In the genomic region with DNA sequence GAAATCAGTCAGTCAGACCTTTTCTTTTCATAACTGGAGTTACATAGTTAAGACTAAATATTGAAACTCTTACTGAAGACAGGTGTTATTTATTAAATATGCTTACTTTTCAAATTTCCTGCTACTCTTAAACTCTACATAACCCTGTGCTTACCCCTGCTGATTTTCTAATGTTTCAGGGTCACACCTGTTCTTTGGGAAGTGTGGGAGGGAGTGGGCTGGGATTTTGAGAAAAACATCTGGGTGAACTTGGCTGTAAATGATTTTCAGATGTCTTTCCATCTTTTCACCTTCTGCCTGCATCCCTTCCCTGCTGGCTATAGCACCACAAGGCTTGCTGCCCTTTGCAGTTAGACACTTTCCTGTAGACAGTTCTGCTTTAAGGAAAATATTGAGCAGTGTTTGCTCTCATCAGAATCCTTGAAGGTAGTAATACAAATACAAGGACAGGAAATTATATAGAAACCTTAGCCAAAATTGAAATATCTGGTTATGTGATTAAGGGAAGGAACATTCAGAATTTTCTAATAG, we compare ENCODE assay signal across 29 mouse cellular contexts.
A peak's percentile ranks its signal among the peaks of the same experiment; 100 is the strongest.
DNase-seq lines count a peak whose midpoint lies in the region; ATAC-seq and TF ChIP-seq lines count a peak whose summit lies in the region.
"Had no signal": no experiment of that assay in that cellular context is flagged by ENCODE, and none has a peak within 500 bp of the region (broad histone marks: within the 10 kb centered on the region; RNA-seq: fewer than 3 reads in every experiment).

No protein-coding gene starts in this region.

- no peaks in the 10 kb centered on the region for H3K4me1 ChIP-seq in embryonic facial prominence, embryonic 10.5 days
- H3K4me1 ChIP-seq in limb, embryonic 14.5 days (ENCODE audit: control insufficient read depth, insufficient read depth, low read length): no peaks in the 10 kb centered on the region
- H3K4me1 ChIP-seq in hindbrain, embryonic 10.5 days (replicated peaks): no peaks in the 10 kb centered on the region
- H3K4me1 ChIP-seq in stomach, postnatal 0 days (replicated peaks; ENCODE audit: control insufficient read depth, insufficient read depth): no peaks in the 10 kb centered on the region
- no peaks in the 10 kb centered on the region for H3K4me1 ChIP-seq in intestine, embryonic 15.5 days (replicated peaks)
- H3K4me1 ChIP-seq: forebrain, embryonic 15.5 days; limb, embryonic 15.5 days; liver, embryonic 13.5 days; midbrain, embryonic 10.5 days; midbrain, embryonic 15.5 days had no signal

- peak; percentile 53 for DNase-seq in embryo, embryonic 10.5 days (ENCODE audit: low spot score)
- peak; percentile 50 for DNase-seq in embryonic facial prominence, embryonic 10.5 days (ENCODE audit: low spot score)
- peak; percentile 37 for DNase-seq in hindlimb bud, embryonic 11.5 days (ENCODE audit: extremely low spot score, low read depth, low spot score)
- peak; percentile 43 for DNase-seq in limb, embryonic 14.5 days (ENCODE audit: low spot score)
- no peak for DNase-seq in hindbrain, embryonic 10.5 days (ENCODE audit: low spot score)
- DNase-seq in stomach, postnatal 0 days (ENCODE audit: low spot score): no peak
- DNase-seq: adrenal gland, postnatal 10 days; cerebellum, adult 8-10 months; gastrocnemius, adult 2 months; gastrocnemius, postnatal 36 days; heart, postnatal 14 days; kidney, adult 9 months; kidney, postnatal 14 days; layer of hippocampus, adult 9-11 months; liver, embryonic 13.5 days; lung, adult 18-20 months; right cerebral cortex, adult 18-20 months; thymus, adult 2 months; thymus, postnatal 36 days had no signal

- H3K27me3 ChIP-seq in embryonic facial prominence, embryonic 10.5 days (replicated peaks; ENCODE audit: low read depth, poor library complexity, severe bottlenecking): no peaks in the 10 kb centered on the region
- H3K27me3 ChIP-seq in limb, embryonic 14.5 days (ENCODE audit: control insufficient read depth, insufficient read depth, low read length): no peaks in the 10 kb centered on the region
- H3K27me3 ChIP-seq in hindbrain, embryonic 10.5 days (ENCODE audit: insufficient read depth, poor library complexity, severe bottlenecking): no peaks in the 10 kb centered on the region
- no peaks in the 10 kb centered on the region for H3K27me3 ChIP-seq in stomach, postnatal 0 days (ENCODE audit: control insufficient read depth, insufficient read depth, low read length)
- H3K27me3 ChIP-seq in intestine, embryonic 15.5 days (replicated peaks): no peaks in the 10 kb centered on the region
- H3K27me3 ChIP-seq: forebrain, embryonic 15.5 days; limb, embryonic 15.5 days; liver, embryonic 13.5 days; midbrain, embryonic 15.5 days; Patski had no signal

- TF ChIP-seq EP300 in stomach, postnatal 0 days (optimal IDR thresholded peaks at IDR 0.05): no peak

- TF ChIP-seq POLR2A in limb, embryonic 14.5 days (IDR thresholded peaks at IDR 0.05; ENCODE audit: borderline replicate concordance, extremely low read depth, insufficient read depth, insufficient read length): no peak

- H3K4me2 ChIP-seq in limb, embryonic 14.5 days (replicated peaks; ENCODE audit: low read depth, low read length, severe bottlenecking): no peak overlapping the region
- no peak overlapping the region for H3K4me2 ChIP-seq in stomach, postnatal 0 days (replicated peaks; ENCODE audit: low read depth)
- H3K4me2 ChIP-seq in intestine, embryonic 15.5 days (replicated peaks): no peak overlapping the region
- H3K4me2 ChIP-seq: forebrain, embryonic 15.5 days; limb, embryonic 15.5 days; liver, embryonic 13.5 days; midbrain, embryonic 15.5 days had no signal

- no peak overlapping the region for H3K27ac ChIP-seq in embryonic facial prominence, embryonic 10.5 days (replicated peaks)
- H3K27ac ChIP-seq in limb, embryonic 14.5 days (replicated peaks; ENCODE audit: low read depth, low read length): no peak overlapping the region
- no peak overlapping the region for H3K27ac ChIP-seq in hindbrain, embryonic 10.5 days
- no peak overlapping the region for H3K27ac ChIP-seq in stomach, postnatal 0 days (replicated peaks)
- no peak overlapping the region for H3K27ac ChIP-seq in intestine, embryonic 15.5 days
- H3K27ac ChIP-seq: forebrain, embryonic 15.5 days; gastrocnemius, adult 2 months; limb, embryonic 15.5 days; liver, embryonic 13.5 days; macrophage; midbrain, embryonic 10.5 days; midbrain, embryonic 15.5 days had no signal

- TF ChIP-seq CTCF in stomach, postnatal 0 days (IDR thresholded peaks at IDR 0.05; ENCODE audit: low read depth): no peak

- no peaks in the 10 kb centered on the region for H3K9me3 ChIP-seq in embryonic facial prominence, embryonic 10.5 days
- no peaks in the 10 kb centered on the region for H3K9me3 ChIP-seq in limb, embryonic 14.5 days (ENCODE audit: control insufficient read depth, low read length)
- H3K9me3 ChIP-seq in hindbrain, embryonic 10.5 days: no peaks in the 10 kb centered on the region
- H3K9me3 ChIP-seq in stomach, postnatal 0 days (ENCODE audit: control insufficient read depth, low read length): no peaks in the 10 kb centered on the region
- no peaks in the 10 kb centered on the region for H3K9me3 ChIP-seq in intestine, embryonic 15.5 days
- H3K9me3 ChIP-seq: forebrain, embryonic 15.5 days; limb, embryonic 15.5 days; liver, embryonic 13.5 days; midbrain, embryonic 10.5 days; midbrain, embryonic 15.5 days had no signal

- no peak overlapping the region for H3K9ac ChIP-seq in limb, embryonic 14.5 days (ENCODE audit: low read depth, low read length, severe bottlenecking)
- no peak overlapping the region for H3K9ac ChIP-seq in stomach, postnatal 0 days (ENCODE audit: low read length)
- no peak overlapping the region for H3K9ac ChIP-seq in intestine, embryonic 15.5 days
- H3K9ac ChIP-seq: forebrain, embryonic 15.5 days; limb, embryonic 15.5 days; liver, embryonic 13.5 days; midbrain, embryonic 15.5 days had no signal

- H3K4me3 ChIP-seq in embryonic facial prominence, embryonic 10.5 days: no peak overlapping the region
- H3K4me3 ChIP-seq in limb, embryonic 14.5 days (replicated peaks; ENCODE audit: low read length): no peak overlapping the region
- no peak overlapping the region for H3K4me3 ChIP-seq in hindbrain, embryonic 10.5 days
- H3K4me3 ChIP-seq in stomach, postnatal 0 days (ENCODE audit: low read depth, low read length): no peak overlapping the region
- no peak overlapping the region for H3K4me3 ChIP-seq in intestine, embryonic 15.5 days (replicated peaks)
- H3K4me3 ChIP-seq: forebrain, embryonic 15.5 days; gastrocnemius, adult 2 months; limb, embryonic 15.5 days; liver, embryonic 13.5 days; midbrain, embryonic 10.5 days; midbrain, embryonic 15.5 days had no signal

- no peaks in the 10 kb centered on the region for H3K36me3 ChIP-seq in embryonic facial prominence, embryonic 10.5 days (replicated peaks)
- no peaks in the 10 kb centered on the region for H3K36me3 ChIP-seq in limb, embryonic 14.5 days (ENCODE audit: control insufficient read depth, insufficient read depth, low read length)
- no peaks in the 10 kb centered on the region for H3K36me3 ChIP-seq in hindbrain, embryonic 10.5 days
- no peaks in the 10 kb centered on the region for H3K36me3 ChIP-seq in stomach, postnatal 0 days (ENCODE audit: control insufficient read depth, insufficient read depth, low read length)
- no peaks in the 10 kb centered on the region for H3K36me3 ChIP-seq in intestine, embryonic 15.5 days
- H3K36me3 ChIP-seq: forebrain, embryonic 15.5 days; limb, embryonic 15.5 days; liver, embryonic 13.5 days; midbrain, embryonic 10.5 days; midbrain, embryonic 15.5 days had no signal

- peak; percentile 78 for ATAC-seq in limb, embryonic 14.5 days (ENCODE audit: low FRiP score, low read depth)
- ATAC-seq in stomach, postnatal 0 days (ENCODE audit: low FRiP score, low TSS enrichment): no peak
- ATAC-seq in intestine, embryonic 15.5 days: no peak
- ATAC-seq: forebrain, embryonic 15.5 days; hindbrain, embryonic 16.5 days; intestine, embryonic 16.5 days; lung, postnatal 0 days; midbrain, embryonic 15.5 days; Patski had no signal

Comparison
In these comparisons a context has a peak if more than half of its experiments do, and no peak if none do; other contexts are left out.
1. DNase-seq: peak in embryo, embryonic 10.5 days (single experiment), embryonic facial prominence, embryonic 10.5 days (single experiment), hindlimb bud, embryonic 11.5 days (single experiment) and limb, embryonic 14.5 days (single experiment); none in hindbrain, embryonic 10.5 days (single experiment) and stomach, postnatal 0 days (single experiment).